Mouse (Mus musculus) olfactory bulb, adult 2 months (tissue): ENCODE data around the gene Slc35b1.

Experiments used
- CTCF ChIP-seq: fragments of 200-500 bp; IDR thresholded peaks from 2 replicates; pipeline ENCODE4 v1.5.1; 2012; ENCODE audit warnings: low read depth, mild to moderate bottlenecking, low read length, moderate library complexity; ENCODE audit not compliant: insufficient read depth
- POLR2A ChIP-seq: fragments of 200-500 bp; IDR thresholded peaks from 2 replicates; pipeline ENCODE4 v1.6.1; 2012; ENCODE audit warnings: mild to moderate bottlenecking, low read depth, low read length, moderate library complexity; ENCODE audit not compliant: insufficient read depth

GRCm38 (mm10) chr11:95378926-95379325, 5.6 kb upstream of the Slc35b1 start:
- TF ChIP-seq CTCF (no peak), POLR2A (no peak)
